Mouse (Mus musculus): ENCODE measurements at regions not wholly inside any gene's neighbourhood (a gene's known extent, or its start where the extent isn't known, plus 50 kb on each side); places are given as distances from the start of the nearest gene placed in this dataset.

DNA sequence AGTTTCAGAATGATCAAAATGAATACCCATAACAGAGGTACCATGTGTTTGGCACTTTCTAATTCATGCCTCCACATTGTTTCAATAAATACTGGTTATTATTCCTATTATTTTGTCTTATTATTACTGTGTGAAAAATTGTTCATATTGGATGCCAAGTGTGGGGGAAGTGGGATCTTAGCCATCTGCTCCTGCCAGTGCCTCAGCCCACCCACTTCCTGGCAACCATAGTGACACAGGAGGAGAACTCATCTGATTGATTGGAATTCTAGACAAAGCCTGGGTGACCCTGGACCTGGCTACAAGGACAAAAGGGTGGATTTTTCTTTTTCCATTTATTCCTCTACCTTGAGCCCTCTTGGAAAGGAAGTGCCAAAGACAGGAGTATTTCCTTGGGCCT lies 2886.8 kb upstream of the Lrrc6 start:
- TF ChIP-seq ZC3H11A (IDR thresholded peaks at IDR 0.05; ENCODE audit: low read depth, low read length), result no peak
- TF ChIP-seq E2F4 (IDR thresholded peaks at IDR 0.05; ENCODE audit: insufficient replicate concordance, low read depth, low read length), result no peak
- no peak for TF ChIP-seq CTCF (conservative IDR thresholded peaks at IDR 0.05 in 1 of 2, IDR thresholded peaks at IDR 0.05 in 1 of 2; ENCODE audit: low read depth in 2 of 2, low read length in 2 of 2)
- no peak for TF ChIP-seq BHLHE40 (IDR thresholded peaks at IDR 0.05; ENCODE audit: low read depth, low read length)
- TF ChIP-seq POLR2A (IDR thresholded peaks at IDR 0.05; ENCODE audit: low read depth, low read length), result no peak
